Mouse (Mus musculus): ENCODE results near the gene Ntf3. TPM values are rescaled to one million over a fixed set of nuclear protein-coding genes. Genes with fewer than 3 reads are reported as not detected.

Gene Ntf3
- total RNA-seq (2021) = 1 to 10 TPM; 3.7 to 4.3 TPM

DNA sequence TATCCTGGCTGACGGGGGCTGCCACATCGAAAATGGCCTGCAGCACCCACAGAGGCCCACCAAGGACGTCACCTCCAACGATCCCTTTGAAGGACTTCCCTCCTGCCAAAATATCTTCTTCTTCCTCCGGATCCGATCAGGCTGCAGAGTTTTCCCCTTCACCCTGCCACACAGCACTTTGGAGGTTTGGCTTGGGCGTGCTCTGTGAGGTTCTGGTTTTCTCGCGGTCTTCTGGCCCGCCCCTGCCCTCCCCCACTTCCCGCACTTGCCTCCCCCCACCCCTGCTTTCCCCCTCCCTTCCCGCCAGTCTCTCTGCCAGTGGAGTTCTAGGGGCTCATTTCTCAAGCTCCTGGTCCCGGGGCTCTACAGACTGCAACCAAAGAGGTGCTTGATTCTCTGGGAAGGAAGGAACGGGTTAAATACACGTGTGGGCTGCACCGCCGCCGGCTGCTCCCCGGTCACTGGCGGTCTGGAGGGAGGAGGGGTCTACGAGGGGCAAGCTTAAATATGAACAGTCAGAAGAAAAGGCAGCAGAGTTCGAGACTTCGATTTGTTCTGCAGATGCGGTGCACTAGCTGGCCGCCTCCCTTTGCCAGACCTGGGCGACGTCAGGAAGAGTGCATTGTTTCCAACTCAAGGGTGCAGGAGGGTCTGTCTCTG, at the start of gene Ntf3:
Gene Ntf3, minus strand, starts transcription at position 363 of the 660 bp plus-strand sequence.
- intact Hi-C loops (cut with DNase I) = loop anchor here (1.0 to 10.0 kb wide), 8 partner anchors 129 to 742 kb away; no protein-coding TSS in a partner anchor
- peak in 1 of 2 experiments; percentile 36 for DNase-seq

DNA sequence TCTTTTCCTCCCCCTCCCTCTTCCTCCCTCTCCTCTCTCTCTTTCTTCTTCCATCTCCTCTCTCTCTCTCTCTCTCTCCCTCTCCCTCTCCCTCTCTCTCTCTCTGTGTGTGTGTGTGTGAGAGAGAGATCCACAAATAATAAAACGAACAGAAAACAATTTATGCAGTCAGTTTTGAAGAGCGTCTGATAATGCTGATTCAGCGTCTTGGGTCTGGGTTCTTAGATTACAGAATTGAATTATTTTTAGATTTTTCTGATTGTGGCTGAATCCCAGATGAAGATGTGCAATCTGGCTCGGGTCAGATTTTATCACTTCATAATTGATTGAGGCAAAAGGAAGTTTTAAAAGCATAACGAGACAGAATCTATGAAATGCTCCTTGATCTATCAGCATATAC, 46.6 kb upstream of the Ntf3 start:
- DNase-seq = no peak
- intact Hi-C loops (cut with DNase I) = no loop called here

DNA sequence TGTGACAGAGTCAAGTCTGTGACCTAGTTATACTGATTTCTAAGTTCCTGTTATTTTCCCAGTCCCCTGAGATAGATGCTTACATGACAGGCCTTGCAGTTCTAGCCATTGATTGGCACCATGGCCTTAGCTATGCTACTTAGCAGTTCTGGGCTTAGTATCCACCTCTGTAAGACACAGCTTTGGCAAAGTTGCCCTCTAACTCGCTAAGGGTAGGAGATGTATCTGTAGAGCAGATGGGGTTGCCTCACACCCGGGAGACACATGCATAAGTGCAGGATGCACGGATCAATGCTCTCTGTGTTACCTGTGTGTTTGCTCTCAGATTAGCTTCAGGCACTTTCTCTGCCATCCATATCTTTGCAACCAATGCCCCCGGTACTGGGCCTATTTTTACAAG, 36.7 kb upstream of the Ntf3 start:
- intact Hi-C loops (cut with DNase I) = no loop called here
- DNase-seq = no peak

DNA sequence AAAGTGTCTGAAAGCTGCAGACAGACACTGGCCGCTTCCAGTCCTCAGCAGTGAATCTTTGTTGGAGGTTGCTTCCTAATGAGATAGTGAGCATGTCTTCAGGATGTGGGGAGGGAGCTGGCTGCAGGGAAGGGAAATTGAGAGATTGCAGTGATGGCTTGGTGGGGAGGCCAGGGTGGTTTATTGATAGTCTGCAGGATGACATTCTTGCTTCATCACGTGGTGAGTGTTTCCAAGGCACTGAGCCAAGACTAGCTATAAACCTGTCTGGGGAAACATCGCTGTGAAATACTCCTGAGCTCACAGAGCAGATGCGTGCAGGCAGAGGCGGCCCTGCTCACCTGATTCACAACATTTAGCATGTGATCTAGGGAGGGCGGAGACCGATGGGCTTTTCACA, 36.2 kb upstream of the Ntf3 start:
- peak in 1 of 2 experiments; percentile 7 for DNase-seq
- intact Hi-C loops (cut with DNase I) = no loop called here

DNA sequence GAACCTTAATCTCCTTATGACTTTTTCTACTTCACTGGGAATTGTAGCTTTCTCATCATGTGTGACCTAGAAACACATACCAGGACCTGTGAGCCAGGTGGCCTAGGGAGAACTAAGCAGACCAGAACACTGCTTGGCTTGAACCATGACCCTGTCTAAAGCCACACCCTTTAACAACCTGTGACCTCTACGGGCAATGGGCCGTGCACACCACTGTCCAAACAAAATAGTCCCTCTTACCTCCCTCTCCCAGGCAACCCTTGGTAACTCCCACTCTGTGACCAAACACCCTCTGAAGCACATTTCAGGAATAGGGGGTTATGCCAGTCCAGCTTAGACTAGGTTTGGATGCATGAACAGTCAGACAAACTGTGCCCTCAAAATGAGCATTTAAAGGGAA, 35.0 kb upstream of the Ntf3 start:
- DNase-seq = no peak
- intact Hi-C loops (cut with DNase I) = no loop called here

GRCm38 (mm10) chr6:126199916-126200315, 33.2 kb upstream of the Ntf3 start:
- DNase-seq = peak; percentile 9 to 15
- intact Hi-C loops (cut with DNase I) = no loop called here

DNA sequence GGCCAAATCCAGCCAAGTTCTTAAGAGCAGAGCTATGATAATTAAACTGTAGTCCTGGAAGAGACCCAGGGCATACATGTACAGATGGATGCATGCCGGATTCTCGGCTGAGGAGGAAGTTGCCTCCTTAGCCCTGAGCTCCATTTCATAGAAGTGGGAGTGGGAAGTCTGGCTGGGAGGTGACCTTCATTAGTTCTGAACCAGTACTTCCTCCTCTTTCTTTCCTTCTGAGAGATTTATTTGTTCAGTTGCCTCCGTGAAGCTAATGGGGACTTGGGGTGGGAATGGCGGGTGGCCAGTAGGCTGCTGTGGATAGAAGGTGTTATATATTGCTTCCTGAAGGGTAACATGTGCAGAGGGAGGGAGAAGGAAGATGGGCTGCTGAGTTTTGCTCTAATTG, 28.1 kb upstream of the Ntf3 start:
- intact Hi-C loops (cut with DNase I) = no loop called here
- DNase-seq = no peak

- intact Hi-C loops (cut with DNase I) = no loop called here
- peak; percentile 29 to 30 for DNase-seq
Observed at GRCm38 (mm10) chr6:126190218-126190871, 23.6 kb upstream of the Ntf3 start.

- intact Hi-C loops (cut with DNase I) = no loop called here
- no peak for DNase-seq
Observed at GRCm38 (mm10) chr6:126187400-126187799, 20.7 kb upstream of the Ntf3 start.

- DNase-seq = no peak
Observed at GRCm38 (mm10) chr6:126186116-126186515, 19.4 kb upstream of the Ntf3 start.

DNA sequence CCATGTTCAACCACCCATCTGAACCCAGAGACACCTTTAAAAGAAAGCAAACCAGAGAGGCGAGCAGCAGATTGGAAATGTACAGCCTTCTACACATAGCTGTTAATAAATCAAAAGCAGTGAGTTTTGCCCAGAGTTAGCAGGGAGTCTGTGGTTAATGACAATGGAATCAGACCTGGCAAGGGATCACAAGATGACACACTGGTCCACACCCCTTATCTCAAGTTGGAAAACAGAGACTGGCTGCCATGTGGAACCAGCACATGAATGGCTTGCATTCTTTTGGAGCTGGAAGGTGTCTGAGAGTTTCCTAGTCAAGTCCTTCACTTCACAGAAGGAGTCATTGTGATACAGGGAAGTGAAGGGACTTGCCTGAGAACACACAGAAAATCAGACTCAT, 5.4 kb upstream of the Ntf3 start:
- intact Hi-C loops (cut with DNase I) = no loop called here
- no peak for DNase-seq

More at GRCm38 (mm10) chr6:126186116-126186515, 19.4 kb upstream of the Ntf3 start:
- intact Hi-C loops (cut with DNase I) = no loop called here

GRCm38 (mm10) chr6:126170772-126171171, 4.1 kb upstream of the Ntf3 start:
- intact Hi-C loops (cut with DNase I) = no loop called here
- no peak for DNase-seq

GRCm38 (mm10) chr6:126167731-126168130, 1.0 kb upstream of the Ntf3 start:
- peak; percentile 55 to 76 for DNase-seq
- intact Hi-C loops (cut with DNase I) = loop anchor here (1.0 to 10.0 kb wide), 9 partner anchors 130 to 743 kb away; no protein-coding TSS in a partner anchor

GRCm38 (mm10) chr6:126167208-126167590, 489 bp upstream of the Ntf3 start:
- intact Hi-C loops (cut with DNase I) = loop anchor here (1.0 to 10.0 kb wide), 8 partner anchors 130 to 742 kb away; no protein-coding TSS in a partner anchor
- no peak for DNase-seq

DNA sequence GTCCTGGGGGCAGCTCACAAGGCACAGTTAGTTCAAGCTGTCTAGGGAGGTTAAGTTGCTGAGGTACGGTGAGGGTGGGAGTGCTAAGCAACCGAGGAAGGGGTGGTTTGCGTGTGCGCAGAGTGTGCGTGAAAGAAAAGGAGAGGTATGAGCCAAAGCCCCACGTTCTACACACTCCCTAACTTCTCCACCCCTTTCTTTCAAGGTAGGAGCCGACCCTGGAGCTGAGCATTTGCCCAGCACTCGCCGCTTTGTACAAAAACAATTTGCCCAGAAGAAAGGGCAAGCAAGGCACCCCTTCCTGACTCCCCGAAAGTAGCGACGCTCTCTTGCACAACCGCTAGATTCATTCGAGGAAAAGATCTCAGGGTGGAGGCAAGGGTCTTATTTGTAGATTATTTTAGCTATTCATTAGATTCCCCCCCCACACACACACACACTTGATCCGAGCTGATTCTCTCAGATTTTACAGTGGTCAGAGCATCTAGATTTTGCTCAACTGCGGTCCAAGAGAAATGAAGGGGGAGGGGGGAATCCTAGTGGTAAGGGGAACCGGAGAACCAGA, 1.0 kb downstream of the Ntf3 start:
- intact Hi-C loops (cut with DNase I) = loop anchor here (2.0 to 10.0 kb wide), 7 partner anchors 128 to 741 kb away; no protein-coding TSS in a partner anchor
- DNase-seq = no peak

DNA sequence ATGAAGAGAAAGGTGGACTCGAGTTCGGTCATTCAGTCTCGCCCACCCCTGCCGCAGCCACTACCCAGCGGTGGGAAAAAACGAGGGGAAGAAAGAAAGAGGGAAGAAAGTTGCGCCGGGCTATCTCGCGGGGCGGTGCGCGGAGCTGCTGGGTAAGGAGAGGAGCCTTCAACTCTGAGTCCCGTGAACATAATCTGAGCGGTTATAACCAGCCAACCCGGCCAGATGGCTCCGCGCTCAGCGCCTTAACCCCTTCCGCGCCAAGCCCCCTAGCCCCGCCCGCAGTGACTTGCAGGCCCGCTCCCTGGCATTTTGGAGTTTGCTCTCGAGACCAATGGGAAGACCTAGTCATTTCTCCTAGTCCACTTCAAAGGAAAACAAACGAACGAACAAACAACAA, 1.9 kb downstream of the Ntf3 start:
- peak; percentile 38 to 57 for DNase-seq
- intact Hi-C loops (cut with DNase I) = loop anchor here (5.0 to 10.0 kb wide), 5 partner anchors 127 to 740 kb away; no protein-coding TSS in a partner anchor

GRCm38 (mm10) chr6:126163861-126164755, 2.6 kb downstream of the Ntf3 start:
- no peak for DNase-seq

GRCm38 (mm10) chr6:126163181-126163621, 3.5 kb downstream of the Ntf3 start:
- intact Hi-C loops (cut with DNase I) = loop anchor here (10.0 kb wide), 1 partner anchor 738 kb away; no protein-coding TSS in a partner anchor
- DNase-seq = peak; percentile 57 to 63

More at GRCm38 (mm10) chr6:126163861-126164755, 2.6 kb downstream of the Ntf3 start:
- intact Hi-C loops (cut with DNase I) = loop anchor here (10.0 kb wide), 1 partner anchor 739 kb away; no protein-coding TSS in a partner anchor

DNA sequence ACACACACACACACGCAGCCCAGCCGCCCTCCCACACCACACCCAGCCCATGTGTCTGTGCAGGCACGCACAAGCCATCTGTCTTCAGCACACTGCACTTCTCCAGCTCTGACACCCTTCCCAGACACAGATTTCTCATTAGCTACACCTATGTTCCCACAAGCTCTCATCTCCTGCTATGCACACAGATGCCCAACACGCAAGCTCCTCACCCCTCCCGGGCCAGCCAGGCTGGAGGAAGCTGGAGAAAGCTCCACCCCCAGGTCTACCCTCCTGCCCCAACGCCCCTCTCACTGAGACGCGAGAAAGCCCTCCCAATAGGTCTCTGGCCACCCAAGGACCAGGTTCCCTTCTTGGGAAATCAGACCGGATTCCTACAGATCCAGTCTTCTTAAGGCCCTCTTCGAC, 4.4 kb downstream of the Ntf3 start:
- DNase-seq = peak in 1 of 2 experiments; percentile 30
- intact Hi-C loops (cut with DNase I) = loop anchor here (10.0 kb wide), 1 partner anchor 738 kb away; no protein-coding TSS in a partner anchor
